Mouse (Mus musculus): ENCODE data around the gene Chst1. TPM values are rescaled to one million over a fixed set of nuclear protein-coding genes. Genes with fewer than 3 reads are reported as not detected.

The Chst1 gene
- polyA plus RNA-seq, 1 experiment from 2014 or later, result 0.56 TPM

DNA sequence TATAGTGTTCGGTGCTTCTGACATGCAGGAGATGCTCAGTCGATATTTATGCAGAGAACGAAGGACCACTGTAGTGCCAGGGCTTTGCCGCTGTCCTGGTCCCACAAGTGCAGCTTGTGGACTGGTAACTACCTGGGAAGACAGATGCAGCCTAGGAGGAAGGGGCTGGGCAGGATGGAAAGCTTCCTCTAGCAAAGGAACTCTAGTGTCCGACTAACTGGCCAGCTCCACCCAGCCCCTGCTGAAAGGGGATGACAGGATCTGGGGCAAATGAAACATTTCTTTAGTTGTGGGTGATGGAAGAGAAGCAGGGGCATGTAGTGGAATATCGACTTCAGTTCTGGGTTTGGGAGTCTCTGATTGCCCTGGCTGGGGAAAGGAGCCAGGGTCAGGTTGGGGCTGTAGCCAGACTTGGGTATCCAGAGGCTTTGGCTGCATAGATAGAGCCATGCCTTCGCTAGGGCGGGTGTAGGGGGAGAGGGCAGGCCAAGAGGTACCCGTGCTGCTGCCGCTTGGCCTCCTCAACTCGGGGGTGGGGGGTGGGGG, 493 bp upstream of the Chst1 start:
- Histone ChIP-seq H3K27me3 (replicated peaks) (peaks cover 87% of the 10 kb centered on the region), H3K4me2 (peak overlapping the region; percentile 76), H3K27ac (no peak overlapping the region), H3K4me1 (peaks cover 11% of the 10 kb centered on the region; the same call in 1 of the 2 replicates), H3K4me3 (peak overlapping the region; percentile 54), H3K9ac (no peak overlapping the region), H3K36me3 (no peaks in the 10 kb centered on the region), H3K9me3 (replicated peaks) (no peaks in the 10 kb centered on the region)
- 24% methylated on average over 11 of the region's 11 CpGs for WGBS (ENCODE audit: insufficient replicate concordance)
- no peak for ATAC-seq

DNA sequence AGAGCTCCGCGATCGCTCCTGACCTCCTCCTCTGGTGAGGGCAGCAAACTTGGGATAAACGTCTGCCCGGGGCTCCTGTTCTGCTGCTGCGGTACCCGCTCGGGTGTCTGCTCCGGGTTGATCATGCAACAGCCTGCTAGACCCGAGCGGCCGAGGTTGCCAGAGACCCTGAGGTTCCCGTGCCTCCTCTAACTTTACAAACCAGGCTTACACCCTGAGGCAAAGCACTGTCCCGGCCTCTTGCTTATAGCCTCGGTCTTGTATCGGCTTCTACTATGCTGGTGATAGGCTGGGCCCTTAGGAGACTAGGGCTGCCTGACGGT, 802 bp downstream of the Chst1 start:
- Histone ChIP-seq H3K9ac (no peak overlapping the region), H3K4me3 (peak overlapping the region; percentile 54), H3K27me3 (replicated peaks) (peaks cover 99% of the 10 kb centered on the region), H3K27ac (no peak overlapping the region), H3K4me1 (peaks cover 11% of the 10 kb centered on the region; the same call in 1 of the 2 replicates), H3K36me3 (no peaks in the 10 kb centered on the region), H3K9me3 (replicated peaks) (no peaks in the 10 kb centered on the region), H3K4me2 (peak overlapping the region; percentile 76)
- ATAC-seq, result no peak
- WGBS (ENCODE audit: insufficient replicate concordance), result 3% methylated on average over 17 of the region's 17 CpGs

DNA sequence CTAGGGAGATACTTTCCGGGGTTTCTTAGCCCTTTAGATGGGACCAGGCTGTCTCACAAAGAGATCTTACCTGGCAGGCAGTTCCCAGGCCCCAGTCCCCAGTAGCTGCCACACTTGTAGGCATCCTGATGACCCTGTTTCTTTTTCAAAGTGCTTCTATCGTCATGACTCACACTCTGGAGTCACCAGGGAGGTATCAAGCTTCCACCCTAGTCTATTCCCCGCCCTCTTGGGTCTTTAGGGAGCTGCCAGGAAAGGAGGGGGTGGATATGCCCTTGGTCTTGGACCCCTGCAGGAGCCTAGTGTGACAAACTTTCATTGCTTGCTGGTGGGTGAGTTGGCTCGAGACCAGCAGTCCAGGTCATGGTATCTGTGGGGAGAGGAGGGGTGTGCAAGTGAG, 1.7 kb downstream of the Chst1 start:
- no peak for ATAC-seq
- H3K27me3 ChIP-seq (replicated peaks), result peaks cover 98% of the 10 kb centered on the region
- H3K4me3 ChIP-seq, result no peak overlapping the region
- WGBS (ENCODE audit: insufficient replicate concordance), result 27% methylated on average over 4 of the region's 4 CpGs
- peaks cover 11% of the 10 kb centered on the region; the same call in 1 of the 2 replicates for H3K4me1 ChIP-seq
- H3K27ac ChIP-seq, result no peak overlapping the region
- no peak overlapping the region for H3K4me2 ChIP-seq
- H3K9ac ChIP-seq, result no peak overlapping the region
- H3K36me3 ChIP-seq, result no peaks in the 10 kb centered on the region
- H3K9me3 ChIP-seq (replicated peaks), result no peaks in the 10 kb centered on the region

DNA sequence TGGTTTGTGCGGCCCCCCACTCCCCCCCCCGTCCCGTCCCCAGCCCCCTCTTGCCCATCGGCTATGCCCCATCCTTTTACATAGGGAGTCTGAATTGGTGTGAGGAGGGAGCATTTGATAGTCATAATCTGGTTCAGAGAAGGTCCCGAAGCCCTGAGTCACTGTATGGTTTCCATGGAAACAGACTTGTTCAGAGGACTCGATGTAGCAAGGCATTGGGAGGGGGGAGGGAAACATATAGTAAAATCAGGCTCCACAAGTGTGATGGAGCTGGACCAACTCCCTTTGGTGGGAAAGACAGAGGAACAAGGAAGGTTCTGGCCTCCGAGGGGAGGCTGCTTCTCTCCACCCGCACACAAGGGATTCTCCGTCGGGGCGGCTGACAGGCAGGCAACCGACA, 2.6 kb downstream of the Chst1 start:
- no peak overlapping the region for H3K4me3 ChIP-seq
- peaks cover 11% of the 10 kb centered on the region; the same call in 1 of the 2 replicates for H3K4me1 ChIP-seq
- H3K9me3 ChIP-seq (replicated peaks), result no peaks in the 10 kb centered on the region
- no peaks in the 10 kb centered on the region for H3K36me3 ChIP-seq
- no peak overlapping the region for H3K4me2 ChIP-seq
- peaks cover 99% of the 10 kb centered on the region for H3K27me3 ChIP-seq (replicated peaks)
- no peak for ATAC-seq
- no peak overlapping the region for H3K9ac ChIP-seq
- H3K27ac ChIP-seq, result no peak overlapping the region
- 25% methylated on average over 12 of the region's 12 CpGs for WGBS (ENCODE audit: insufficient replicate concordance)

DNA sequence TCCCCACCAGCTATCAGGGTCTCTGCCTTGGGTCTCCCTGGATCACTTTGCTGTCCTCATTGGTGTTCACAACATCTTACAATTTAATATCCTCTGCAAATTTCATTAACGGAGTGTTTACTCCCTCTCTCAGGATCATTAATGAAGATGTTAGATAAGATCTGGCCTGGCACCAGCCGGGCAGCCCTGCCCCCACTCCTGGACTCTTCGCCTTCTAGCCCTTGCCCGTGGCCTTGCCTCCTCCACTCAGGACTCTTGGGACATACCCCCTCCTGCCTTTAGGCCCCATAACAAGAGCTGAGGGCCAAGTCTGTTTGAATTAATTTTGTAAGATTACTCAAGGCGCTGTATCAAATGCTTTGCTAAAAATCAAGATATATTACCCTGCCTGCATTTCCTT, 4.1 kb downstream of the Chst1 start:
- H3K27me3 ChIP-seq (replicated peaks), result peaks cover 89% of the 10 kb centered on the region
- no peak for ATAC-seq
- no peaks in the 10 kb centered on the region for H3K36me3 ChIP-seq
- WGBS (ENCODE audit: insufficient replicate concordance), result 65% methylated on average over 5 of the region's 5 CpGs
- no peak overlapping the region for H3K9ac ChIP-seq
- H3K4me3 ChIP-seq, result no peak overlapping the region
- peaks cover 11% of the 10 kb centered on the region; the same call in 1 of the 2 replicates for H3K4me1 ChIP-seq
- H3K9me3 ChIP-seq (replicated peaks), result no peaks in the 10 kb centered on the region
- H3K4me2 ChIP-seq, result no peak overlapping the region
- H3K27ac ChIP-seq, result no peak overlapping the region

DNA sequence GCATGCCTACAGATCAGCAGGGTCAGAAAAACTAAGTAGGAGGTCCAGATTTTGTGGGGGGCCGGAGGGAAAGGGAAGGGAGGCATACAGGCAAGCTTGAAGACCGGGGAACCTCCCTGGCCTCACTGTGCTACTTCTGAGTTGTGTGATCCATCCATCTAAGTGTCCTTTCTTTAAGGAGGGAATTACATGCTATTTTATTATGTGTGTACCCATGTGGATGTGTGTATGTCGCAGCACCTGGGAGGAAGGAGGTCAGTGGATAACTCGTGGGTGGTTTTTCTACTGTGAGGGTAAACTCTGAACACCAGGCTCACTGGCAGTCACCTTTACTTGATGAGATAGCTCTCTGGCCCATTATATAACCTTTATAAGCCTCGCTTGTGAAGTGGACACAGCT, 5.1 kb downstream of the Chst1 start:
- Histone ChIP-seq H3K4me1 (peaks cover 13% of the 10 kb centered on the region; the same call in 1 of the 2 replicates), H3K4me2 (no peak overlapping the region), H3K27ac (no peak overlapping the region), H3K9ac (no peak overlapping the region), H3K9me3 (replicated peaks) (no peaks in the 10 kb centered on the region), H3K27me3 (replicated peaks) (peaks cover 80% of the 10 kb centered on the region), H3K36me3 (no peaks in the 10 kb centered on the region), H3K4me3 (no peak overlapping the region)
- WGBS (ENCODE audit: insufficient replicate concordance), result 60% methylated on average over 5 of the region's 5 CpGs
- no peak for ATAC-seq

DNA sequence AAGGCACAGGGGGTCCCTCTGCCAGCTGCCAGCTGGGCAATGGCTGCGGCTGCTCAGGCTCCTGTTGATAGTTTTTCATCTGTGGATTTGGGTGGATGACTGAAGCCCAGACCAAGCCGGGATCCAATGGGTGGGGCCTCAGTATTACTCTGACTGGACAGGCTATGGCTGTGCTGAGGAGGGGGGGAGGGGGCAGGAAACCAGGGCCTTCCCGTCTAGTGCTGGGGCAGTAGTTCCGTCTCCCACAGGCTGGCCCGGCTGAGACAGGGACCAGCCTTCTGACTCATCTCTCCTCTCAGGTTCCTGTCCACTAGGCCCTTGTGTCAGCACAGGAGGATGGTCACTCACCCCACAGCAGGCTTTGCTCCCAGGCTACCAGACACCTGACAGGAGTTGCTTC, 6.5 kb downstream of the Chst1 start:
- Histone ChIP-seq H3K9ac (no peak overlapping the region), H3K4me2 (no peak overlapping the region), H3K36me3 (no peaks in the 10 kb centered on the region), H3K9me3 (replicated peaks) (no peaks in the 10 kb centered on the region), H3K4me1 (0 out of 2 replicates have a peak, but pooled peaks cover 4% of the 10 kb centered on the region), H3K27ac (no peak overlapping the region), H3K4me3 (no peak overlapping the region), H3K27me3 (replicated peaks) (peaks cover 65% of the 10 kb centered on the region)
- 0 out of 2 replicates have a peak, but pooled peaks have one; percentile 32 for ATAC-seq
- 29% methylated on average over 5 of the region's 5 CpGs for WGBS (ENCODE audit: insufficient replicate concordance)

DNA sequence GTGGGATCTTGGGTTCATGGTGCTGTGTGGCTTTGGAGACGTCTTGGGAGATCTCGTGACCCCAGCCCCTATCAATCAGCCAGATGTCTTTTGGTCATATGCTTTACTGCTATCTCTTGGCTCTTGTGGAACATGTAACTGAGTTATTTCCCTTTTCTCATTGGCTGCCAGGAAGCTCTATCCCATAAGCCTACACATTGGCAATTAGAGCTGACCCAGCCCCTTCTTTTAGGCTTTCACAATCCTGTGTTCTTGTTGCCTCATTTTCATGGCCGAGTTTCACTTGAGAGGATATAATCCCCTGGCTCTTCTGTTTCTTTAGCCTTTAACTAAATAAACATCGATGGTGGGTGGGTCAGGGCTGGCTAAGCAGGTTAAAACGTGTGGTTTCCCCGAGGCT, 7.6 kb downstream of the Chst1 start:
- no peak overlapping the region for H3K4me3 ChIP-seq
- no peak overlapping the region for H3K9ac ChIP-seq
- H3K27ac ChIP-seq, result no peak overlapping the region
- H3K27me3 ChIP-seq (replicated peaks), result peaks cover 54% of the 10 kb centered on the region
- H3K36me3 ChIP-seq, result no peaks in the 10 kb centered on the region
- 0 out of 2 replicates have a peak, but pooled peaks cover 4% of the 10 kb centered on the region for H3K4me1 ChIP-seq
- WGBS (ENCODE audit: insufficient replicate concordance), result 34% methylated on average over 6 of the region's 6 CpGs
- no peaks in the 10 kb centered on the region for H3K9me3 ChIP-seq (replicated peaks)
- no peak overlapping the region for H3K4me2 ChIP-seq
- no peak for ATAC-seq

DNA sequence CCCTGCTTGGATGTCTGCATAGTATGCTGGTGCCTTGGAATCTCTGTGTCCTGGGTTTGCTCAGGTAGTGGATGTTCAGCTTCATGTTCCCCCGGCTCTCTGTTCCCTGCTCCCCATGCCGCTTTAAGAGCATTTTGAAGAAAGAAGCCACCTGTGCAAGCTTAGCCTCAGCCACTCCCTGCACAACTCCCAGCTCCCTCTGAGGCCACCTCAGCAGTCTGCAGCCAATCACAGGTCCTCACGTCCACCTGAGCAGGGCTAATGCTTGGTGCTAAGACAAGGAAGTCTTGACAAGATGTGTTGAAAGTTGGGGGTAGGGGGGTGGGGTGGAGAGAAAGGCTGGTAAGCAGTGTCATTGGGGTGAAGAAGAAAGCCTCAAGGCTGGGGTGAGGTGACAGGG, 8.1 kb downstream of the Chst1 start:
- ATAC-seq, result no peak
- Histone ChIP-seq H3K4me2 (no peak overlapping the region), H3K9ac (no peak overlapping the region), H3K9me3 (replicated peaks) (no peaks in the 10 kb centered on the region), H3K27me3 (replicated peaks) (peaks cover 49% of the 10 kb centered on the region), H3K4me1 (0 out of 2 replicates have a peak, but pooled peaks cover 4% of the 10 kb centered on the region), H3K36me3 (no peaks in the 10 kb centered on the region), H3K4me3 (no peak overlapping the region), H3K27ac (no peak overlapping the region)
- 72% methylated on average over 3 of the region's 3 CpGs for WGBS (ENCODE audit: insufficient replicate concordance)

DNA sequence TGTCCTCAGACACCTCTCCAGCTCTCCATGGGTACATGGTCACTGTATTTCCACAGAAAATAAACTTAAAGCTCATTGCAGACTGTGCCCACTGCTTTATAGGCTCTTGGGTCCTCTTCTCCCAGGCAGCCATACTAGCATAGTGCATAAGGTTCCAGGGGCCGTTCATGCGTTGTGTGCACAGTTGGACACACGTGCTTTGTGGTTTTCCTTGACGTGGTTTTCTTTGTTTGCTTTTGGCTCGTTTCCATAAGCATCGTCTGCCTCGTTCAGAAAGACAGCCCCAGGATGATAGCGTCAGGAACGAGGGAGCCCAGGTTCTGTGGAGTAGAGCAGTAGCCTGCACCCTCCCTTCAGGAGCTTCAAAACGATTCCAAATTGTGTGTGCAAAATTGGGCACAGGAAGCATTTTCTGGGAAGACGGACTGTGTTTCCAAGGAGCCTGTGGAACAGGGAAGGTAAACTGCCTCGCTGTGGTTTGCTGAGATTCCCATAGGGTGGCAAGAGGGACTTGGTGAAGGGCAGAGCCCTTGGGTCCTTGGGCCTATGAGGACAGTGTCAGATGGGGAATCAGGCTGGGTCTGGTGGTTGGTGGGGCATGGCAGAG, 8.6 kb downstream of the Chst1 start:
- Histone ChIP-seq H3K27me3 (replicated peaks) (peaks cover 44% of the 10 kb centered on the region), H3K9ac (no peak overlapping the region), H3K36me3 (no peaks in the 10 kb centered on the region), H3K4me1 (0 out of 2 replicates have a peak, but pooled peaks cover 4% of the 10 kb centered on the region), H3K27ac (no peak overlapping the region), H3K9me3 (replicated peaks) (no peaks in the 10 kb centered on the region), H3K4me2 (no peak overlapping the region), H3K4me3 (no peak overlapping the region)
- ATAC-seq, result no peak
- WGBS (ENCODE audit: insufficient replicate concordance), result 42% methylated on average over 12 of the region's 12 CpGs

DNA sequence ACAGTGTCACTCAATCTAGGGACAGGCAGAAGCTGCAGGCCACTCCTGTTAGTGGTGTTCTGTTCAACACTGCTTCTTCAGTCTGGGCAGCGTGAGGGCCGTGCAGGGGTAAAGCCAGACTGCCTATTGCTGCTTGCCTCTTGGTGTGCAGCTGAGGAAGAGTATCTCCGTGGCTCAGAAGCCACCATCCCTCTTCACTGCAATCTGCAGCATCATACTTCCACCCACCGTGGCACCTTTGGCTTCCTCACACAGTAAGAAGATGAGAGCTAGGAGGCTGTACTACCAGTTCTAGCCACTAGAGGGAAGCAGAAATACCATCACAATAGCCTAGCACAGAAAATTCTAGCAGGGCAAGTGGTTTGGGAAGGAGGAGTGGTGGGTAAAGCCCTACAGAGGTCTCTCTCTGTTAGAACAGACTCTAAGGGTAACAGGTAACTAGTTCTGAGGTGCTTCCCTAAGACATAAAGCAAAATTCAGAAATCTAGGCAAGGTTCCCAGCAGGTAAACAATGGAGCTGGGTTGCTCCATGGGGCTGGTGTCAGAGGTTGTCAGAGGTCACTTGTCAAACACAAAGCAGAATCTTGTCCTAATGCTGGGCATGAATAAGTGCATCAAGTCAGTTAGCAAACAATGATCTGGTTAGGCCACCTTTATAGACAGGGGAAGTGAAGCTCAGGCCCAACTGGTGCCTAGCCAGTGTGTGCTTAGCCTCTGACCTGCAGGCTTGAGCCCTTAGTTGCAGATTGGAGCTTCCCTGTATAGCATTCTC, 9.5 kb downstream of the Chst1 start:
- WGBS (ENCODE audit: insufficient replicate concordance), result 39% methylated on average over 4 of the region's 4 CpGs
- no peak overlapping the region for H3K27ac ChIP-seq
- no peak overlapping the region for H3K9ac ChIP-seq
- 0 out of 2 replicates have a peak, but pooled peaks cover 4% of the 10 kb centered on the region for H3K4me1 ChIP-seq
- H3K9me3 ChIP-seq (replicated peaks), result no peaks in the 10 kb centered on the region
- no peak overlapping the region for H3K4me2 ChIP-seq
- H3K27me3 ChIP-seq (replicated peaks), result peaks cover 35% of the 10 kb centered on the region
- no peak overlapping the region for H3K4me3 ChIP-seq
- H3K36me3 ChIP-seq, result no peaks in the 10 kb centered on the region
- ATAC-seq, result no peak

DNA sequence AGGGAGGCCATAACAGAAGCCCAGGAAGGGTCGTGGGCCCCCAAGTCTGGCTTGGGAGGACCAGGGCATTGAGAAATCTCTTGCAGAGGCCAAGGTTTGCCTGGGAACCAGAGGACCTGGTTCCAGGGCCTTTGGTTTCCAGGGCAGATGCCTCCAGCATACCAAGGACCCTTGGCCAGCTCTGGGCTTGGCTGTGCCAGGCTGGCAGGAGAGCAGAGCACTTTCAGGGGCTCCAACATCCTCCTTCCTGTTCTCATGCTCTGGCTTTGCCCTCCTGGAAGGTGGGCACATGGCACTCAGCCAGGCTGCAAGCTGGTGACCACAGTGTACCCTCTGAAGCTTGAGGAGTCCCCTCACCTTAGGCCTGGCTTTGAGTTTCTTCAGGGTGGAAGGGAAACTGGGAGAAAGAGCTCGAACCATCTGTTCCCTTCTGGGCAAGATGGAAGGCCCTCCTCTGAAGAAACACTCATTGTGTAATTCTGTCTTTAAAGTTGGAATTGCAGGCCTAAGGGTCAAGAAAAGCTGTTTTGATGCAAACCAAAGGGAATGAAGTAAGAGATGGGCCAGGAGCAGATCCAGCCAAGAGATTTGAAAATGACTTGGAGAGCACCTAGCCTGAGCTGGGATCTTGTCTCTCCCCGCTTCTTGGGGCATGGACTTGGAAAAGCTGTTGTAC, 10.3 kb downstream of the Chst1 start:
- no peak for ATAC-seq
- WGBS (ENCODE audit: insufficient replicate concordance), result 54% methylated on average over 3 of the region's 3 CpGs

More for the DNA sequence above, 10.3 kb downstream of the Chst1 start:
- H3K4me3 ChIP-seq, result no peak overlapping the region
- H3K4me1 ChIP-seq, result 0 out of 2 replicates have a peak, but pooled peaks cover 4% of the 10 kb centered on the region
- H3K4me2 ChIP-seq, result no peak overlapping the region
- no peak overlapping the region for H3K27ac ChIP-seq
- H3K9me3 ChIP-seq (replicated peaks), result no peaks in the 10 kb centered on the region
- H3K36me3 ChIP-seq, result no peaks in the 10 kb centered on the region
- H3K27me3 ChIP-seq (replicated peaks), result peaks cover 28% of the 10 kb centered on the region
- no peak overlapping the region for H3K9ac ChIP-seq
